Mouse (Mus musculus): ENCODE measurements around the gene Gm20388.

Gm20388 gene

DNA sequence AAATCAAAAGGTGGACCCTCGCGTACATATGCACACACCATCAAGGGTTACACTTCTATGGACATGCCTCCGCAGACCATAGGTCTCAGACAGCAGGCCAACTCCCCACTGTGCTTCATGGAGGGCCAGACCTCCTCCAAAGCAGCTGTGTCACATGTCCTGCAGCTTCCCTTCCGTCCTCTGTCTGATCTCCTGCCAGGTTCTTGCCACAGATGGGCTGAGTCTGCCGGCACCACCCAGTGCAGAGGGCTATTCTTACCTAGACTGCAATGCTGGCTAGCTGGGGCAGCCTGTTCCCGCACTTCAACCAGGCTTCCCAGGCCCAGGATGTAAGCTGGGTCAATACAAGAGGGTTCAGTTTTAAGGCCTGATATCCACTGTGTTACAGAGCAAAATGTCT, 4464.5 kb downstream of the Gm20388 start:
- no peak for DNase-seq (ENCODE audit: low read depth, low spot score)

- no peak for DNase-seq (ENCODE audit: low read depth, low spot score)
These were observed 4465.1 kb downstream of the Gm20388 start for GRCm38 (mm10) chr8:124375727-124376126.

- no peak for DNase-seq (ENCODE audit: low read depth, low spot score)
These were observed 4465.8 kb downstream of the Gm20388 start for GRCm38 (mm10) chr8:124376406-124376805.

DNA sequence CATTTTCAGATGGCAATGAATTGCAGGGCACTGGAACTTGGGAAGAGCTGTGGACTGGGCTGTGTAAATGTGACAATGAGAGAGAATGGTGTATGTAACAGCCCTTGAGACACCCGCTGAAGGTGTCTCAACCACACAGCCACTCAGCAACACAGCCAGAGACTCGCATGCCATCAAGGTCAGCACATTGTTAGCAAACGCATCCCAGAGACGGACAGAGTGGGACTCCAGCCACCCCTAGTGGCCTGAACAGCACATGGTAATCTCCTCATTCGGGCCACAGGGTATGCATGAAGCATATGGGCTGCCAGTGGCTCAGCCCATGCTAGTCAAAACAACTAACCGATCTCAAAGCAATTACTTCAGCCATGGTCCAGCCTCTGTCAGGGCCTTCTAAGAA, 4468.6 kb downstream of the Gm20388 start:
- DNase-seq (ENCODE audit: low read depth, low spot score), result no peak

- DNase-seq (ENCODE audit: low read depth, low spot score), result no peak
These were observed 4471.6 kb downstream of the Gm20388 start for GRCm38 (mm10) chr8:124382235-124382634.

DNA sequence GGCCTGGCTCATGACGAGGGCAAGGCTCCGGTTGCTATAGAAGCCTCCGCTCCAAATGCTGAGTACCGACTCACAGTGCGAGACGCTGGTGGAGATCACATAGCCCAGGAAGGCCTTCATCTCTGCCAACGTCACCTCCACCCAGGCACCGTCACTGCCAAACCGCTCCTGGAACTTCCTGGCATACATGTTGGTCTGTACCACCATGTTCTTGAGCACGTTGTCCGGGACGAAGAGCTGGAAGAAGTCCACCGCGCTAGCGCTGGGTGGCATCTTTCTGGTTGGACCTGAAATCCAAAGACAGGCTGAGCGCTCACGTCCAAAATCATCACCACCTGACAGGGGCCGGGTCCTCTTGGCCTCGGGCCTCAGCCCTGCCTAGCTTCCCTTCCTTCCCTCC, 4473.7 kb downstream of the Gm20388 start:
- no peak for DNase-seq (ENCODE audit: low read depth, low spot score)

DNA sequence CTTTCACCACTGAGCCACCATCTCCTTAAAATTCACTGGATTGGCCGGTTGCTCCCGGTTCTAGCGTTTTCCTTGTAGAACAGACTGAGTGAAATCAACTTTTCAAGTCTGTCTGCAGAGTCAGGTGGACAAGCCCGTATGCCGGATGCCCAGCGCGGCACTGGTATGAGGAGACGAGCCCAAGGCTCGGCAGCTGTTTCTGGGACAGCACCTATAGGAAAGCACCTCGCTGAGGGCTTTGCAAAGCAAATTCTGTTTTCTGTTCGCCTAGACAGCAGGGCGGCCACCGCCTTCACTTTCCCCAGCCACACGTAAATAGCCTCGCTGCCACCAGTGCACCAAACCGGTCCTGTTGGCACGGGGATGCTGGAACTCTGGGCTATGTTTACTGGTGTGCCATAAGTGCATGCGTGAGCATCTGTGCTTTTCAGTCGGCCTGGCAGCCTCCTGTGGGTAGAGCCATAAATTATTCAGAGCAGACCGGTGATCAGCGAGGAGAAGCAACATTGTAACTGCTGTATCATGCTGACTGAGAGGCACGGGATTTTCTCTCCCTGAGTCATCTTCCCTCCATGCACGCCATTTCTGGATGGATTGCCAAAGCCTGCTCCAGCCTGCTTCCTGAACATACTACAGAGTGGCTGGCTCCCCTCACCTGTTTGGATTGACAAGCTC, 4475.7 kb downstream of the Gm20388 start:
- DNase-seq (ENCODE audit: low read depth, low spot score), result no peak

DNA sequence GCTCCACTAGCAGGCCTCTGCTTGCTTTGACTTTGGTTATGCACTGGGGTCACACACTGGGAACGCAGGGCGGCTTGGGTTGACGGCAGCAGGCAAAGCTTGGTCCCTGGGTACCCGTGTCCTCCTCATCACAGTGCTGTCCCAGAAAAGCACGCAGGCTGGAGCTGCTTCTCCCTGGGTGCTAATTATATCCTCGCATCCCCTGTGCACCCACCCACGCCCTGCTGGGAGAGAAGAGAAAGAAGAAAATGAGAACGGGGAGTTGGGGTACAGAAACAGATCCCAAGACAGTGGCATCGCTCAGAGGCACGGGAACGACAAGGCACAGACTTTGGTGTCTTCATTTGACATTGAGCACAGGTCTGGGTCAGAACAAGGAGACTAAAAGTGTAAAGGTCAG, 4478.9 kb downstream of the Gm20388 start:
- no peak for DNase-seq (ENCODE audit: low read depth, low spot score)

GRCm38 (mm10) chr8:124391191-124391590, 4480.6 kb downstream of the Gm20388 start:
- DNase-seq (ENCODE audit: low read depth, low spot score), result no peak

DNA sequence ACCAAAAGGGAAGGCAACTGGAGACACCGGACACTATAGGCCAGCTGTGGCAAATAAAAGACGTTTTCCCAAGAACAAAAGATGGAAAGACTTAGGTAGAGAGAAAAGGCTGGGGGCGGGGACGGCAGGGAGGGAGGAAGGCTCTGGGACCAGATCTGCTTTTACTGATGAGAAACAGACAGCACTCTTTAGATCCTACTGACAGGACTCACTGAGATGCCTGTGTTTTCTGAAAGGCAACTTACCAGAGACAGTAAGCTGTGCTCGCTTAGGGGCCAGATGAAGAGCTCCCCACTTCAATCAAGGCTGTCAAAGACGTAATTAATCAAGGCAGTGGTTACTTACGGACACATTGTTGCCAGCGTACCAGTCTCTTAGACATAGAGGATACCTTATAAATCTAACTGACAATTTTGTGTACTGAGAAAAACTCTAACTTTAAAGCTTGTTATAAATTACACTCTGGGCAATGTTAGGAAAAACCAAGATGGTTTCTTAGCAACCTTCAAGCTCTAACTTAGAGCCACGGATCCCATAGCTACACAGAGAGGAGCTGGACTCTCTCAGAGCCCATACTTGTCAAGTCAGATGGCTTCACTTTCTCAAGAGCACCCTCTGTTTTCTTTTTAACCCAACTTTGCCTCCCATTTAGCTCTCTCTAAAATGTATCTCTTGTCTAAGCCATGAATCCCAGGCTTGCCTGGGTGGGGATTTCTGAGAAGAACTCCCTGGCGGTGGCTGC, 4481.8 kb downstream of the Gm20388 start:
- DNase-seq (ENCODE audit: low read depth, low spot score), result no peak

GRCm38 (mm10) chr8:124393013-124393412, 4482.4 kb downstream of the Gm20388 start:
- no peak for DNase-seq (ENCODE audit: low read depth, low spot score)

DNA sequence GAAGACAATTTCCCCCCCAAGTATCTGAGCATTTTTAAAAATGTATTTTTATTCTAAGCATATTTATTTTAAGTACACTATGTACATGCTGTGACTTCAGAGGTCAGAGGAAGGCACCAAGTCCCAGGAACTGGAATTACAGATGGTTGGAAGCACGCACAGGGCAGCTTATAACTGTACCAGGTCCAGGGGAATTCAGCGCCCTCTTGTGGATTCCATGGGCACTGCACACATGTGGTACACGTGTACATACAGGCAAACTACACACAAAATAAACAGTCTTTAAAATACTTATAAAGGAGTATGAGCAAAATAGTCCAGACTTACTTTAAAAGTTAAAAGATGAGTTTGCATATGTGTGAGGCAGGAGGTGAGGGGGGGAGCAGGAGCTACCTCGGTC, 4483.3 kb downstream of the Gm20388 start:
- no peak for DNase-seq (ENCODE audit: low read depth, low spot score)

- DNase-seq (ENCODE audit: low read depth, low spot score), result no peak
These were observed 4484.3 kb downstream of the Gm20388 start for GRCm38 (mm10) chr8:124394951-124395350.

Measured in CD4-positive helper T cell, adult 2 months (primary cell).